Mouse (Mus musculus): ENCODE data around the gene Igtp. TPM values are rescaled to one million over a fixed set of nuclear protein-coding genes. Genes with fewer than 3 reads are reported as not detected.

Gene Igtp
- polyA plus RNA-seq, 1 experiment = 10.2 TPM

Other genes with a start within 250 kb of the Igtp start
- gene Larp1, start 190.5 kb upstream of the Igtp start, polyA plus RNA-seq (2012; ENCODE audit: insufficient read depth, insufficient read length, missing spikeins) = 14.1 and 21.8 TPM in 2 replicates
- gene Gm12248, start 106.4 kb upstream of the Igtp start, polyA plus RNA-seq (2012; ENCODE audit: insufficient read depth, insufficient read length, missing spikeins) = not detected in 2 replicates
- gene Cnot8, start 95.4 kb upstream of the Igtp start, polyA plus RNA-seq (2012; ENCODE audit: insufficient read depth, insufficient read length, missing spikeins) = 36.4 and 42.1 TPM in 2 replicates
- 3.3 and 3.4 TPM in 2 replicates for gene Gemin5, start 31.0 kb upstream of the Igtp start, polyA plus RNA-seq (2012; ENCODE audit: insufficient read depth, insufficient read length, missing spikeins)
- gene Mrpl22, start 27.9 kb upstream of the Igtp start, polyA plus RNA-seq (2012; ENCODE audit: insufficient read depth, insufficient read length, missing spikeins) = 69.5 and 84.9 TPM in 2 replicates
- 7.5 and 7.9 TPM in 2 replicates for gene Irgm2, start 62 bp downstream of the Igtp start, polyA plus RNA-seq (2012; ENCODE audit: insufficient read depth, insufficient read length, missing spikeins)
- gene 4930438A08Rik, start 75.2 kb downstream of the Igtp start, polyA plus RNA-seq (2012; ENCODE audit: insufficient read depth, insufficient read length, missing spikeins) = not detected in 2 replicates
- gene Zfp692, start 107.5 kb downstream of the Igtp start, polyA plus RNA-seq (2012; ENCODE audit: insufficient read depth, insufficient read length, missing spikeins) = 2.0 and 2.6 TPM in 2 replicates
- 54.9 and 75.8 TPM in 2 replicates for gene Zfp672, start 130.8 kb downstream of the Igtp start, polyA plus RNA-seq (2012; ENCODE audit: insufficient read depth, insufficient read length, missing spikeins)
- gene Sh3bp5l, start 131.2 kb downstream of the Igtp start, polyA plus RNA-seq (2012; ENCODE audit: insufficient read depth, insufficient read length, missing spikeins) = 19.5 and 20.6 TPM in 2 replicates
- gene Lypd8, start 179.5 kb downstream of the Igtp start, polyA plus RNA-seq (2012; ENCODE audit: insufficient read depth, insufficient read length, missing spikeins) = not detected in 2 replicates
- gene 1810065E05Rik, start 221.6 kb downstream of the Igtp start, polyA plus RNA-seq (2012; ENCODE audit: insufficient read depth, insufficient read length, missing spikeins) = not detected in 2 replicates
- gene Gm12253, start 233.0 kb downstream of the Igtp start, polyA plus RNA-seq (2012; ENCODE audit: insufficient read depth, insufficient read length, missing spikeins) = not detected in 2 replicates

Data from brown adipose tissue, adult 24 weeks (tissue).